Mouse (Mus musculus): ENCODE data around the gene St6gal2. TPM values are rescaled to one million over a fixed set of nuclear protein-coding genes. Genes with fewer than 3 reads are reported as not detected.

Gene St6gal2
- 10.0 and 11.4 TPM in 2 replicates for polyA plus RNA-seq (2016; fragmentation: Nextera tagmentation; extraction: Ambion mirVana)

DNA sequence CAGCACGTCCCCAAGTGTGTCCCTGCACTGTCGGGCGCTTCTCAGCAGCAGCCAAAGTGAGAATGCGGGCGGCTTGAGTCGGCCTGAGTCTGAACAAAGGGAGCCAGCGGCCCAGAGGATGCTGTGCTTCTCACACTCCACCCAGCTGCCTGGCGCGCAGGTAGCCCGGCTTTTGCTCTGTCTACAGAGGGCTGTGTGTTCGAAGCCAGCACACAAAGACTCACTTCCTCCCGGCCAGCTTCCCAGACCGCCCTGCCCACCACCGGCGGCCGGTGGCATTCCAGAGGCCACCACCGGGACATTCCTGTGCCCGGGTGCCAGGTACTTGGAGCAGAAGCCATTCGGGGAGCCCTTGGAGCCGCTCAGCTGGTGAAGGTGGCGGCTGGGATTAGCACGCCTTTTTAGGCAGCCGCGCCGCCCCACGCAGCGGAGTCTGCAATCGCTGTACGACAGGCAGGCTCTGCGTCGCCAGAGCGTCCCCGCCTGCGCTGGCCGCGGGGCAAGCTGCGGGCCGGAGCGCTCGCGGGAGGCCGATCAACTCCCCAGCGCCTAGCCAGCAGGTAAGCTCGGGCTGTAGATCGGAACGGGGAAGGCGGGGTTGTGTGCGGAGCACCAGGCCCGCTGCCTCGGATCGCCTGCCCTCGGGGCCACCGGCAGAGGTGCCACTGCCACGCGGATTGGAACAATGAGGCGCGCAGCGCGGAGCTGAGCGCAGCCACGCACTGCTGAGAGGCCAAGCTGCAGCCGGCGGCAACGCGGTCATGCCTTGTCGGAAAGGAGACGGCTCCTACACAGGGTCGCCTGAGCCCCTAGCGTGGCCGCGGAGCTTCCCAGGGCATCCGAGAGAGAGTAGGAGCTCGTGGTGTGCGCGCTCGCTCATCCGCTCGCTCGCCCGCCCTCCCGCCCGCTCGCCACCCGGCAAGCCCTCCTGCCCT, at the start of gene St6gal2:
Gene St6gal2 (plus strand): TSS at position 133 of the 935 bp plus-strand sequence.
- WGBS: under 1% methylated on average over 84 of the region's 84 CpGs
- ATAC-seq (ENCODE audit: insufficient number of reproducible peaks, insufficient read depth, low FRiP score, low TSS enrichment): peak; percentile 87

DNA sequence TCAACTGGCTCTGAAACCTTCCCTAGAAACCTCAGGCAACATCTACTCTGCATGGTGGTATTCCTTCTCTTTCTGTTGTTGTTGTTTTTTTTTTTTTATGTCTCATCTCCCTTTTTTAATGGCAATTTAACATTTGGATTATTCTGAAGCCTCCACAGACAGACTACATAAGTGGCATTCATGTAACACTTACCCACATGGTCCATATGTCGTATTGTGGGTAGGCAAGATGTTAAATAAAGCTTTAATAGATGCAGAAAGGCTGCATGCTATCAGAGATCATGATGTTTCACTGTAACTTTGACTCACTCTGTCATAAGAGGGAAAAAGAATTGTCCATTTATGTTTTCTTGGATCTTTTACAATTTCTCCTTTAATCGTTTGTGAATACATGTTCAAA, 39.1 kb upstream of the St6gal2 start:
- Histone ChIP-seq H3K27me3 (no peaks in the 10 kb centered on the region), H3K4me3 (no peak overlapping the region), H3K9me3 (no peaks in the 10 kb centered on the region), H3K9ac (no peak overlapping the region), H3K27ac (no peak overlapping the region), H3K36me3 (no peaks in the 10 kb centered on the region), H3K4me1 (no peaks in the 10 kb centered on the region), H3K4me2 (replicated peaks) (no peak overlapping the region)
- 85% methylated on average over 2 of the region's 2 CpGs for WGBS
- ATAC-seq (ENCODE audit: insufficient number of reproducible peaks, insufficient read depth, low FRiP score, low TSS enrichment): no peak

More for the DNA sequence above, at the start of gene St6gal2:
- Histone ChIP-seq H3K4me2 (replicated peaks) (peak within 1 kb of the TSS; percentile 85), H3K27ac (peak within 1 kb of the TSS; percentile 81), H3K9ac (peak within 1 kb of the TSS; percentile 80), H3K27me3 (0 out of 2 replicates have a peak, but pooled peaks cover 3% of the 10 kb centered on the region), H3K4me3 (peak within 1 kb of the TSS; percentile 67), H3K9me3 (no peaks in the 10 kb centered on the region), H3K4me1 (no peaks in the 10 kb centered on the region; the same call in 1 of the 2 replicates), H3K36me3 (no peaks in the 10 kb centered on the region)

DNA sequence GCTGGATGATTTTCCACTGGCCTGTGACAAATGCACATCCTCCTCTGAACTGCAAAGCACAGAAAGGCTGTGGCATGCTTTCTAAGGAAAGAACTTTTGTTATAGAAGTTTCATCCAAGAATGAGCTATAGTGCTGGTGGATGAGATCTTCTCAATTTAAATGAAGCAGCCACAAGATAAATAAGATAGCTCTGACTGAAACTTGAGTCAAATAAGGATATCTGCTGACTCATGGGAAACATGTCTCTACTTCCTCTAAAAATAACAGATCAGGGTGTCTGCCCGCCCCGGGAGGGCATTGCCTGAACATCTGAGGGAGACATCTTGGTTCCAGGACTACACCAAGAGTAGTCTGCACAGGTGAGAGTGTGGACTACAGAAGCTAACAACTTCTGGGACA, 28.7 kb upstream of the St6gal2 start:
- WGBS: 82% methylated on average over 2 of the region's 2 CpGs
- ATAC-seq (ENCODE audit: insufficient number of reproducible peaks, insufficient read depth, low FRiP score, low TSS enrichment): no peak
- no peak overlapping the region for H3K4me2 ChIP-seq (replicated peaks)

DNA sequence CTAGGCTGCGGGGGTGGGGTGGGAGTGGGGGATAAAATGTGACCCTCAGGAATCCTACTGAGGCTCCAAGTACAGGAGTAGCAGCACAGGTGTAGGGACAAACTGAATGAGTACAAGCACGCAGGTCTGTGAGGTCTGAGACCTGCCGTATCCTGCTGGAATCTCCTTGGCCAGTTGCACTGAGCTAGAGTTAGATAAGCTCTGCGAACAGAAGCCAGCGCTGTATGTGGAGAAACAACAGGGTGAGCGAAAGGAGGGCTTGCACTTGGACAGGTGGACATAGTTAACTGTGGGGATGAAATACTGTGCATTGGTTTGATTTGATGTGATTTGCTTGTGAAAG, 974 bp downstream of the St6gal2 start:
- ATAC-seq (ENCODE audit: insufficient number of reproducible peaks, insufficient read depth, low FRiP score, low TSS enrichment): peak; percentile 61
- no peaks in the 10 kb centered on the region for H3K36me3 ChIP-seq
- H3K4me2 ChIP-seq (replicated peaks): peak overlapping the region; percentile 85
- 0% methylated on average over 6 of the region's 6 CpGs for WGBS
- H3K9ac ChIP-seq: peak overlapping the region; percentile 80
- peak overlapping the region; percentile 81 for H3K27ac ChIP-seq
- peak overlapping the region; percentile 67 for H3K4me3 ChIP-seq
- no peaks in the 10 kb centered on the region; the same call in 1 of the 2 replicates for H3K4me1 ChIP-seq
- H3K27me3 ChIP-seq: 0 out of 2 replicates have a peak, but pooled peaks cover 3% of the 10 kb centered on the region
- H3K9me3 ChIP-seq: no peaks in the 10 kb centered on the region

More for the DNA sequence above, 28.7 kb upstream of the St6gal2 start:
- H3K27ac ChIP-seq: no peak overlapping the region
- no peak overlapping the region for H3K9ac ChIP-seq
- no peak overlapping the region for H3K4me3 ChIP-seq
- no peaks in the 10 kb centered on the region for H3K9me3 ChIP-seq
- no peaks in the 10 kb centered on the region for H3K4me1 ChIP-seq
- no peaks in the 10 kb centered on the region for H3K36me3 ChIP-seq
- H3K27me3 ChIP-seq: no peaks in the 10 kb centered on the region

DNA sequence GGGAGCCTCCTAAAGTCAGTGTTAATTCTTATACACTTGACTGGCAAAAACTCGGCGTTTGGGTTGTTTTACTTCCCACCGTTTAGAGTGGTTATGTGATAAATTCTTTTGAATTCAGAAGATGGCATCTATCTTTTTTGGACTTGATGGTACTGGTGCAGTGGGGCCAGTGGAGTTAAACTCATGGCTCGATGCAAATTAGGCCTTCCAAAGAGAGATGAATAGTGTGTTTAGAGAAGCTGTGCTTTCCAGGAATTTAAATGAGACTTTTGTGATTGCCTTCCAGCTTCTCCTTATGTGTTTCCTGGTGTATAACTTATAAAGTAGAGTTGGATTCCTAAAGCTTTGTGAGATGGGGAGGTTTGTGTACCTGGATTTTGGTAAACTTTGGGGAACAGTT, 1.5 kb downstream of the St6gal2 start:
- Histone ChIP-seq H3K4me2 (replicated peaks) (peak overlapping the region; percentile 85), H3K27ac (no peak overlapping the region), H3K27me3 (0 out of 2 replicates have a peak, but pooled peaks cover 3% of the 10 kb centered on the region), H3K9ac (no peak overlapping the region), H3K4me3 (peak overlapping the region; percentile 67), H3K9me3 (no peaks in the 10 kb centered on the region), H3K4me1 (no peaks in the 10 kb centered on the region; the same call in 1 of the 2 replicates), H3K36me3 (no peaks in the 10 kb centered on the region)
- ATAC-seq (ENCODE audit: insufficient number of reproducible peaks, insufficient read depth, low FRiP score, low TSS enrichment): no peak
- WGBS: 37% methylated on average over 4 of the region's 4 CpGs

DNA sequence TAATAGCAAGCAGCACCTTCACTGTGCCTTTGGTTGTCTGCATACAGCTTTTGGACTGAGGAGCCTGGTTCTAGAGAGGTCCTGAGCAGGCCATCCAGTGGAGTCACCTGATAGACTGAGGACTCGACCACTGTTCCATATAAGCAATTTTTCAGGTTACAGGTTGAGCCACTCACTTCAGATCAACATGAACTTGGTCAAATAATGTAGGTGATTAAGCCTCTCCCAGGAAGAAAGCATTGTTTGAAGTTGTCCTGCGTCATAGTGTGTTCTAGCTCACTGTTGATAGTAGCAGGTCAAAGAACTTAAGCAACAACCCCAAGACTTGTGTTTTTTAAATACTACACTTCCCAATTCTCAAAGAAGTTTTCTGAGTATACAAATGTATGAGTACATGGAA, 5.8 kb downstream of the St6gal2 start:
- Histone ChIP-seq H3K36me3 (no peaks in the 10 kb centered on the region), H3K27me3 (0 out of 2 replicates have a peak, but pooled peaks cover 3% of the 10 kb centered on the region), H3K4me1 (no peaks in the 10 kb centered on the region; the same call in 1 of the 2 replicates), H3K4me2 (replicated peaks) (no peak overlapping the region), H3K27ac (no peak overlapping the region), H3K9ac (no peak overlapping the region), H3K9me3 (no peaks in the 10 kb centered on the region), H3K4me3 (no peak overlapping the region)
- 70% methylated on average over 2 of the region's 2 CpGs for WGBS
- ATAC-seq (ENCODE audit: insufficient number of reproducible peaks, insufficient read depth, low FRiP score, low TSS enrichment): no peak

DNA sequence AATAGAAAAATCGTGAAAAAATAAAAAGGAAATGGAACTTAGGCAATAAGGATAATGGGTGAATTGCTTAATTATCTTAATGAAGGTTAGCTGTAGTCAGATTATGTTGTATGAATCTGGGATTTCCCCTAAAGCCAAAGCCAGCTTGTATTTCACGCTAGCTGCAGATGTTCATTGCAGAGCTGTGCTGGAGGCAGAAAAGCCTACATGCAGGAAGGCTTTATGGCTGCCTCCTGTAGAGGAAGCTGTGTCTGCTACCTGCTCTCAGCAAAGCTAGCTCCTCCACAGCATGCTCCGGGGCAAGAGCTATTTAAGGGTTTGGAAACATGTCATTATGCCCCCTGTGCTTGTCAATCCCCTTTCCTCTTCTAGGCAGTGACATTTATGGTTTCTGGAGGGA, 9.3 kb downstream of the St6gal2 start:
- H3K36me3 ChIP-seq: no peaks in the 10 kb centered on the region
- H3K27ac ChIP-seq: no peak overlapping the region
- 38% methylated on average over 3 of the region's 3 CpGs for WGBS
- no peaks in the 10 kb centered on the region for H3K9me3 ChIP-seq
- H3K4me2 ChIP-seq (replicated peaks): no peak overlapping the region
- no peak overlapping the region for H3K4me3 ChIP-seq
- no peaks in the 10 kb centered on the region for H3K4me1 ChIP-seq
- H3K9ac ChIP-seq: no peak overlapping the region
- H3K27me3 ChIP-seq: no peaks in the 10 kb centered on the region
- no peak for ATAC-seq (ENCODE audit: insufficient number of reproducible peaks, insufficient read depth, low FRiP score, low TSS enrichment)

DNA sequence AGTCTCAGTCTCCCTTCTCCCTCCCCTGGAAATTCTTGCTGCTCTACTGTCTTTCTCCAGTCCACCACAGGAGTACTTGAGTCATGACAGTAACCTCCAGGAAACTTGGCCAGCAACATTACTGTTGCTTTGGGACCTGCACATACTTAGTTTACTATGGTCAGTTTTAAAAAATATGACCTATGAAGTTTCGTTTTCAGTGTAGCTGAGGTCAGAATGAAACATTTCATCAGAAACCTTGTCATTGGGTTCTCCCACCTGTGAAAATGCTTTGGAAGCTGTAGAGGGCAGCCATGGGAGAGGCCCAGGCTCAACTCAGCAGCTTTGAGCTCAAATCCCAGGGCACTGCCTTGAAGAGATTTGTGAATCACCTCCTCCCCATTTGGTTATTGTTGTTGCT, 15.0 kb downstream of the St6gal2 start:
- H3K4me1 ChIP-seq: 0 out of 2 replicates have a peak, but pooled peaks cover 4% of the 10 kb centered on the region
- WGBS: 88% methylated on average over 1 of the region's 1 CpGs
- H3K27me3 ChIP-seq: no peaks in the 10 kb centered on the region
- ATAC-seq (ENCODE audit: insufficient number of reproducible peaks, insufficient read depth, low FRiP score, low TSS enrichment): no peak
- no peaks in the 10 kb centered on the region for H3K9me3 ChIP-seq
- no peak overlapping the region for H3K27ac ChIP-seq
- no peak overlapping the region for H3K4me3 ChIP-seq
- H3K4me2 ChIP-seq (replicated peaks): no peak overlapping the region
- H3K36me3 ChIP-seq: no peaks in the 10 kb centered on the region
- no peak overlapping the region for H3K9ac ChIP-seq

DNA sequence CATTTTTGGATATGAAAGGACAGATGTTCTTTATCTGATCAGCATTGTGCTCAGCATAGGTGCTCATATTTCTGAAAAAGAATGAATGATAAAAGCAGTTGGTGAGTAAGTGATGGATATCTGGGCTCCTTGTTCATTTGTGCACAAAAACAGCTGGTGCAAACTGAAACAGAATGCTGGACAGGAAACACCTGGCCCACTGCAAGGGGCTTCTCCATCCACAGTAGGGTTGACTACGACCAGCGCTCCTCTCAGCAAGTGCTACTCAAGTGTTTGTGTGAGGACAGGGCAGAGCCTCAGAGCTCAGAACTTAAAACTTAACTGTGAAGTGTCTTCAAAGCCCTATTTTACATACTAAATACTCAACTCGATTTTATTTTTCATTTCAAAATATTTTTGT, 22.4 kb downstream of the St6gal2 start:
- 69% methylated on average over 3 of the region's 3 CpGs for WGBS
- H3K27ac ChIP-seq: no peak overlapping the region
- no peak for ATAC-seq (ENCODE audit: insufficient number of reproducible peaks, insufficient read depth, low FRiP score, low TSS enrichment)

DNA sequence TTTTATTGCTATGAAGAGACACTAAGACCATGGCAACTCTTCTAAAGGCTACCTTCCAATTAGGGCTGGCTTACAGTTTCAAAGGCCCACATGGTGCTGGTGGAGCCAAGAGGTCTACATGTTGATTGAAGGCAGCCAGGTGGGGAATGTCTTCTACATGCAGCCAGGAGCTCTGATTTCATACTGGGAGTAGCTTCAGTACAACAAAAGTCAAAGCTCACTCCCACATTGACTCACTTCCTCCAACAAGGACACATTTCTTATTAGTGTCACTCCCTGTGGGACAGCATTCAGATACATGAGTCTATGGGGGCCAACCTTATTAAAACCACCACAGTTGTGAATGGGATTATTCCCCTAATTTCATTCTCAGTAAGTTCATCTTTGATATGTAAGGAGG, 23.8 kb downstream of the St6gal2 start:
- H3K27ac ChIP-seq: no peak overlapping the region

More for the DNA sequence above, 22.4 kb downstream of the St6gal2 start:
- no peak overlapping the region for H3K9ac ChIP-seq
- no peaks in the 10 kb centered on the region for H3K9me3 ChIP-seq
- no peaks in the 10 kb centered on the region for H3K27me3 ChIP-seq
- H3K4me1 ChIP-seq: no peaks in the 10 kb centered on the region
- H3K36me3 ChIP-seq: no peaks in the 10 kb centered on the region
- H3K4me2 ChIP-seq (replicated peaks): no peak overlapping the region
- no peak overlapping the region for H3K4me3 ChIP-seq

DNA sequence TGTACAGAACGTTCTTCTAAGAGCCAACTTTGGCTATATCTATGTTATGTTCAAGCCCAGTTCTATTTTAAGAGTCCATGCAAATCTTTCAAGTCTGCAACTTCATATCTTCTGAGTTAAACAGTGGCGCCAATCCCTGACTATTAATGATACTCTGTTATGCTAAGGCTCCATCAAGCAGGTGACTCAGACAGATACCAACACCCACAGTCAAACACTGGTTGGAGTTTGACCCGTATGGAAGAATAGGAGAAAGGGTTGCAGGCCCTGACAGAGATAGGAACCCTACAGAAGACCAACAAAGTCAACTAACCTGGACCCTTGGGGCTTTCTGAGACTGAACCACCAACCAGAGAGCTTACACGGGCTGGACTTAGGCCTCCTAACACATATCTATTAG, 30.8 kb downstream of the St6gal2 start:
- H3K9me3 ChIP-seq: no peaks in the 10 kb centered on the region; the same call in 1 of the 2 replicates
- ATAC-seq (ENCODE audit: insufficient number of reproducible peaks, insufficient read depth, low FRiP score, low TSS enrichment): no peak
- no peak overlapping the region for H3K9ac ChIP-seq
- H3K36me3 ChIP-seq: no peaks in the 10 kb centered on the region
- no peak overlapping the region for H3K4me2 ChIP-seq (replicated peaks)
- H3K27me3 ChIP-seq: no peaks in the 10 kb centered on the region
- no peaks in the 10 kb centered on the region for H3K4me1 ChIP-seq
- H3K4me3 ChIP-seq: no peak overlapping the region
- WGBS: 84% methylated on average over 4 of the region's 4 CpGs
- no peak overlapping the region for H3K27ac ChIP-seq

More for the DNA sequence above, 23.8 kb downstream of the St6gal2 start:
- no peaks in the 10 kb centered on the region for H3K36me3 ChIP-seq
- ATAC-seq (ENCODE audit: insufficient number of reproducible peaks, insufficient read depth, low FRiP score, low TSS enrichment): no peak
- no peaks in the 10 kb centered on the region for H3K27me3 ChIP-seq
- no peak overlapping the region for H3K4me2 ChIP-seq (replicated peaks)
- H3K9me3 ChIP-seq: no peaks in the 10 kb centered on the region
- no peak overlapping the region for H3K4me3 ChIP-seq
- no peak overlapping the region for H3K9ac ChIP-seq
- H3K4me1 ChIP-seq: no peaks in the 10 kb centered on the region

DNA sequence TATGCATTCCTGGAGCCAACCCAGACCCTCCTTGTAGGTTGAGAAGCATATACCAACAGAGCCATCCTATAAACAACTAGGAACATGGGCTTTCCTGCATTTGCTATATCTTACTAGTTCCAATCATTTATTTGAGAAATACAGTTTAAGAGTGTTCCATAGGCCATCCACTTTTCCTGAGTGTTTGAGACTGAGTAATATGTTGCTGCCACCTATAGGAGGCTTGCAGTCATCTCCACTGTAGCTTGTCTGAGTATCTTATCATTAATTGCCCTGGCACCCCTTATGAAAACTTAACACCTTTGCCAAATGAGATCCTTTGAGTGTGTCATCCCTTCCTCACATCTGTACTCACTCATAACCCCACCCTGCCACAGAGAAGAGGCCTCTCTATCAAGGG, 32.2 kb downstream of the St6gal2 start:
- H3K4me3 ChIP-seq: no peak overlapping the region
- no peaks in the 10 kb centered on the region; the same call in 1 of the 2 replicates for H3K9me3 ChIP-seq
- H3K27ac ChIP-seq: no peak overlapping the region
- H3K9ac ChIP-seq: no peak overlapping the region
- no peak overlapping the region for H3K4me2 ChIP-seq (replicated peaks)
- no peak for ATAC-seq (ENCODE audit: insufficient number of reproducible peaks, insufficient read depth, low FRiP score, low TSS enrichment)
- H3K27me3 ChIP-seq: no peaks in the 10 kb centered on the region
- no peaks in the 10 kb centered on the region for H3K4me1 ChIP-seq
- no peaks in the 10 kb centered on the region for H3K36me3 ChIP-seq

Data from embryonic facial prominence, embryonic 12.5 days (tissue).